Mouse (Mus musculus) ES-E14 (cell line): Measurements from ENCODE around the gene Cpne7. TPM values are rescaled to one million over a fixed set of nuclear protein-coding genes. Genes with fewer than 3 reads are reported as not detected.

Experiments
- DNase-seq: peaks from one replicate; pipeline ENCODE4 v3.0.0-alpha.2; 2013; ENCODE audit warnings: low read depth, low spot score
- H3K27ac ChIP-seq: 2 replicates; pipeline ENCODE4 v1.5.1; 2012; ENCODE audit warnings: low read depth, mild to moderate bottlenecking, low read length, moderate library complexity, mixed read lengths; ENCODE audit not compliant: poor library complexity, insufficient read depth, severe bottlenecking
- H3K36me3 ChIP-seq: 2 replicates; pipeline ENCODE4 v1.6.1; 2012; ENCODE audit warnings: mild to moderate bottlenecking, low read length, moderate library complexity, mixed read lengths; ENCODE audit not compliant: control insufficient read depth, poor library complexity, insufficient read depth, severe bottlenecking
- H3K4me1 ChIP-seq, 2 experiments: fragments of 150-350 bp in 1 of 2; sonication (generic) in 1 of 2; 2 replicates each; pipeline ENCODE4 v1.6.1; 2012; ENCODE audit warnings: low read length in 2 of 2, mild to moderate bottlenecking in 1 of 2, mixed read lengths in 1 of 2; ENCODE audit not compliant: control insufficient read depth in 2 of 2, insufficient read depth in 2 of 2, poor library complexity in 1 of 2
- H3K4me3 ChIP-seq, 2 experiments: fragments of 150-350 bp in 1 of 2; sonication (generic) in 1 of 2; 2 replicates each; pipeline ENCODE4 v1.5.1; 2012; ENCODE audit warnings: low read length in 2 of 2, low read depth in 1 of 2, mild to moderate bottlenecking in 1 of 2, mixed read lengths in 1 of 2; ENCODE audit not compliant: insufficient read depth in 1 of 2, poor library complexity in 1 of 2, severe bottlenecking in 1 of 2
- H3K9ac ChIP-seq: 2 replicates; pipeline ENCODE4 v1.6.1; 2012; ENCODE audit warnings: low read depth, mild to moderate bottlenecking, low read length, mixed read lengths; ENCODE audit not compliant: poor library complexity, insufficient read depth, severe bottlenecking
- H3K9me3 ChIP-seq: fragments of 150-350 bp; sonication (generic); 2 replicates; pipeline ENCODE4 v1.6.1; 2012; ENCODE audit warnings: low read depth, mild to moderate bottlenecking, low read length; ENCODE audit not compliant: control insufficient read depth, insufficient read depth
- CHD2 ChIP-seq: IDR thresholded peaks from 2 replicates; pipeline ENCODE4 v1.6.1; 2014; ENCODE audit warnings: mild to moderate bottlenecking, low read depth, low read length, inconsistent platforms
- HCFC1 ChIP-seq: IDR thresholded peaks from 2 replicates; pipeline ENCODE4 v1.6.1; 2012; ENCODE audit warnings: low read length, inconsistent platforms, borderline replicate concordance; ENCODE audit not compliant: insufficient read depth
- MAFK ChIP-seq: IDR thresholded peaks from 2 replicates; pipeline ENCODE4 v1.6.1; 2014; ENCODE audit warnings: mild to moderate bottlenecking, low read depth, low read length, inconsistent platforms; ENCODE audit not compliant: insufficient read depth
- ZC3H11A ChIP-seq: IDR thresholded peaks from 2 replicates; pipeline ENCODE4 v1.6.1; 2012; ENCODE audit warnings: low read depth, mild to moderate bottlenecking, inconsistent platforms, low read length, borderline replicate concordance
- ZNF384 ChIP-seq: IDR thresholded peaks from 2 replicates; pipeline ENCODE4 v1.6.1; 2012; ENCODE audit warnings: low read depth, low read length, inconsistent platforms
- in situ Hi-C, 2 experiments: fragments of 600-800 bp; cut with MboI; formaldehyde crosslinking; loops; one replicate each; pipeline ENCODE4 v1.15.1; 2025; ENCODE audit warnings: low sequenced_read_pairs in 2 of 2, inconsistent platforms in 1 of 2; ENCODE audit not compliant: unreplicated experiment in 2 of 2
- total RNA-seq: library from RNA; depleted of rRNA; stranded (reverse); fragments of 300-350 nt; gene quantifications from 2 replicates; pipeline ENCODE4 v1.2.3, GENCODE M21; 2012

Gene Cpne7
- total RNA-seq, 1 experiment, result 1.8 TPM

DNA sequence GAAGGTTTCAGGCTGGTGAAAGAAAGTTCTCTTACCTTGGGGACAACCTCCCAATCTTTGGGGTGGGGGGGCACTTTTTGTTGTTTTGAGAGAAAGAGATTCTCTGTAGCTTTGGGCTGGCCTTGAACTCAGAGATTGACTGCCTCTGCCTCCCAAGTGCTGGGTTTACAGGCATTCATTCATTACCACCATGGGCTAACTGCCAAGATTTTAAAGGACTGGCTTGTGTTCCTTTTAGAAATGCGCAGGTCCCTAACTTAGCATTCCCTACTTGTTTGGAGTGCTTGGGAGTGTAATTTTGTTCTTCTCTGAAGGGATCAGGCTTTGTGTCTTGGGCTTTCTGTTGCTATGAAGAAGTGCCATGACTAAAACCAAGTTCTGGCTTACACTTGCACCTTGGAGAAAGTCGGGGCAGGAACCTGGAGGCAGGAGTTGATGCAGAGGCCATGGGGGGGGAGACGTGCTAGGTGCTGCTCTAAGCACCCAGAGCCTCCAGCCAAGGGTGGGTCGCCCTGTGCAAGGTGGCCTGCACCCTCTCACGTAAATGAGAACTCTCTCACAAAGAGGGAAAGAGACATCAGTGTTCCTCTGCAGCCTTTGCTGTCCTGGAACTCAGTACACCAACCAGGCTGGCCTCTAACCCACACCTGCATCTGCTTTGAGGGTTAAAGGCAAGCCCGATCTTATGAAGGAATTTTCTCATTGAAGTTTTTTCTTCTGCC, 13.0 kb upstream of the Cpne7 start:
- peaks cover 0 to 2% of the 10 kb centered on the region in 2 experiments; a peak in 2 of 4 replicates for H3K4me1 ChIP-seq
- H3K9me3 ChIP-seq, result no peaks in the 10 kb centered on the region
- peak overlapping the region; percentile 90 to 98 for H3K4me3 ChIP-seq
- in situ Hi-C loops, result no loop called here
- H3K36me3 ChIP-seq, result peaks cover 29% of the 10 kb centered on the region
- H3K9ac ChIP-seq, result peak overlapping the region; percentile 99; the same call in 1 of the 2 replicates
- H3K27ac ChIP-seq, result no peak overlapping the region; the same call in 1 of the 2 replicates
- DNase-seq, result no peak
- TF ChIP-seq CHD2 (no peak), MAFK (no peak), HCFC1 (no peak), ZC3H11A (no peak), ZNF384 (no peak)

DNA sequence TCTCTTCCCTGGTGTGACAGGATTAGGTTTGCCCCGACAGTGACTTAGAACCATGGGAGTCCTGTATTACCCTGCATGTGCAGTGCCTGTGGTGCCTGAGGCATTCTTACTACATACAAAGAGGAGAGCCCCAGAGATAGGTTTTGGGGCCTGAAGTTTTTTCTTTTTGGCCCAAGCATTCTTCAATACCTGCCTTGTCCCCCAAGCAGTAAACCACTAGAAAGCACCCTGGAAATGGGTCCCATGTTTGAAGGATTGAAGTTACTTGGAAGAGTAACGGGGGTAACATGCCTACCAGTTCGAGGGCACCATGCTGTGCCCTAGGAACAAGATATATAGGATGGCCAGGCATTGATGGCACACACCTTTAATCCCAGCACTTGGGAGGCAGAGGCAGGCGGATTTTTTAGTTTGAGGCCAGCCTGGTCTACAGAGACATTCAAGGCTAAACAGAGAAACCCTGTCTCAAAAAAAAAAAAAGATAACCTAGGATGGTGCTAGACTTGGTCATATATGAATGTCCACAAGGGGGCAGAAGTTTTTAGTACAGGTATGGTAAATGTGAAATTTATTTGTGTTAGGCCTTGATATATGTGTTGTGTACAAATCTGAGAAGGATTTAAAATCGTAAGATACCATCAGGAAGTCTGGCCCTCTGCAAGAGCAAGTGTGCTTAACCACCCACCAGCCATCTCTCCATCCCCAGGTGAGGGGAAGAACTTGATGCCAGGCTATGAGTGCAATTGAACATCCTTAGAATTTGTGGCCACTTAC, 11.4 kb upstream of the Cpne7 start:
- peak; percentile 67 for DNase-seq
- Histone ChIP-seq H3K36me3 (peaks cover 29% of the 10 kb centered on the region), H3K4me1 (no peaks in the 10 kb centered on the region), H3K4me3 (no peak overlapping the region), H3K9me3 (no peaks in the 10 kb centered on the region), H3K9ac (no peak overlapping the region; the same call in 1 of the 2 replicates), H3K27ac (no peak overlapping the region)
- in situ Hi-C loops, result no loop called here
- peak; percentile 65; the same call in 1 of the 2 replicates for TF ChIP-seq ZNF384
- peak; percentile 63 for TF ChIP-seq CHD2
- TF ChIP-seq MAFK, result no peak
- no peak for TF ChIP-seq ZC3H11A
- TF ChIP-seq HCFC1, result no peak

DNA sequence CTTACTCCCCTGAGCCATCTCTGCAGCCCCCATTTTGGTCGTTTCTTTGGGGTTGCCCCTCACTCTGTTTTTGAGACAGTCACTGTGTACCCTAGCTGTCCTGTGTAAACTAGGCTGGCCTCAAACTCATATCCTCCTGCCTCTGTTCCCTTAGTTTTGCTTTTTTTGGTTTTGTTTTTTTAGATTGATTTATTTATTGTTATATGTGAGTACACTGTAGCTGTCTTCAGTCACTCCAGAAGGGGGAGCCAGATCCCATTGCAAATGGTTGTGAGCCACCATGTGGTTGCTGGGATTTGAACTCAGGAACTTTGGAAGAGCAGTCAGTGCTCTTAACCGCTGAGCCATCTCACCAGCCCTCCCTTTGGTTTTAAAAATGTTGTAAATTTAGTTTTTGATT, 10.6 kb upstream of the Cpne7 start:
- no peak overlapping the region for H3K27ac ChIP-seq
- TF ChIP-seq ZNF384 (peak; percentile 85), ZC3H11A (no peak), HCFC1 (no peak)
- H3K4me3 ChIP-seq, result no peak overlapping the region
- in situ Hi-C loops, result no loop called here
- H3K9ac ChIP-seq, result no peak overlapping the region
- peaks cover 29% of the 10 kb centered on the region for H3K36me3 ChIP-seq
- no peaks in the 10 kb centered on the region for H3K9me3 ChIP-seq
- no peaks in the 10 kb centered on the region for H3K4me1 ChIP-seq
- no peak for DNase-seq

DNA sequence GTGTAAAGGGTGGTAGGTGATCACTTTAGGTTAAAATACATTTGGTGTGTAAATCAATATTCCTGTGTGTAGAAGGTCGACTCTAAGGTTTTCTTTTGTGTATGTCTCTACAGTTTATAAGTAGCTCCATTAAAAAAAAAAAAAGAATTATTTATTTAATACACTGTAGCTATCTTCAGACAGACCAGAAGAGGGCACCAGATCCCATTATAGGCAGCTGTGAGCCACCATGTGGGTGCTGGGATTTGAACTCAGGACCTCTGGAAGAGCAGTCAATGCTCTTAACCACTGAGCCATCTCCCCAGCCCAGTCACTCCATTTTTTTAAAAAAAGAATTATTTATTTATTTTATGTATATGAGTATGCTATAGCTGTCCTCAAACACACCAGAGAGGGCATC, 9.2 kb upstream of the Cpne7 start:
- no peak for DNase-seq
- H3K9ac ChIP-seq, result no peak overlapping the region
- in situ Hi-C loops, result no loop called here
- H3K27ac ChIP-seq, result no peak overlapping the region
- H3K9me3 ChIP-seq, result no peaks in the 10 kb centered on the region
- H3K4me1 ChIP-seq, result no peaks in the 10 kb centered on the region
- peaks cover 23% of the 10 kb centered on the region for H3K36me3 ChIP-seq
- TF ChIP-seq ZC3H11A (no peak), MAFK (no peak), CHD2 (no peak), ZNF384 (peak; percentile 80), HCFC1 (no peak)
- no peak overlapping the region for H3K4me3 ChIP-seq
